Mouse (Mus musculus): Measurements from ENCODE around the gene Wt1.

The Wt1 gene

GRCm38 (mm10) chr2:105126279-105126678, at the start of gene Wt1:
TSS of gene Wt1 (plus strand) at chr2:105126529.
- CTCF ChIA-PET: no interaction called here

- CTCF ChIA-PET: no interaction called here
Observed at GRCm38 (mm10) chr2:105077151-105077550, 49.2 kb upstream of the Wt1 start.

- CTCF ChIA-PET: no interaction called here
Observed at GRCm38 (mm10) chr2:105082256-105082790, 44.0 kb upstream of the Wt1 start.

GRCm38 (mm10) chr2:105084035-105084434, 42.3 kb upstream of the Wt1 start:
- CTCF ChIA-PET: no interaction called here

GRCm38 (mm10) chr2:105086081-105086480, 40.2 kb upstream of the Wt1 start:
- CTCF ChIA-PET: interaction anchor here (0.6 kb wide), 1 partner anchor 361 kb away, joined by 4 read pairs; no protein-coding TSS in a partner anchor

- CTCF ChIA-PET: no interaction called here
Observed at GRCm38 (mm10) chr2:105088005-105088404, 38.3 kb upstream of the Wt1 start.

- CTCF ChIA-PET: no interaction called here
Observed at GRCm38 (mm10) chr2:105089083-105089482, 37.2 kb upstream of the Wt1 start.

- CTCF ChIA-PET: no interaction called here
Observed at GRCm38 (mm10) chr2:105089581-105090508, 36.5 kb upstream of the Wt1 start.

- CTCF ChIA-PET: no interaction called here
Observed at GRCm38 (mm10) chr2:105090991-105091390, 35.3 kb upstream of the Wt1 start.

GRCm38 (mm10) chr2:105091718-105092117, 34.6 kb upstream of the Wt1 start, which contains the start of gene Gm11060:
TSS of gene Gm11060 (plus strand) at chr2:105092018.
- CTCF ChIA-PET: no interaction called here

GRCm38 (mm10) chr2:105097294-105097953, 28.9 kb upstream of the Wt1 start:
- CTCF ChIA-PET: no interaction called here

- CTCF ChIA-PET: no interaction called here
Observed at GRCm38 (mm10) chr2:105099410-105099809, 26.9 kb upstream of the Wt1 start.

GRCm38 (mm10) chr2:105100541-105100940, 25.8 kb upstream of the Wt1 start:
- CTCF ChIA-PET: no interaction called here

GRCm38 (mm10) chr2:105108703-105109158, 17.6 kb upstream of the Wt1 start:
- CTCF ChIA-PET: no interaction called here

GRCm38 (mm10) chr2:105114074-105114473, 12.3 kb upstream of the Wt1 start:
- CTCF ChIA-PET: interaction anchor here (0.6 kb wide), 2 partner anchors 224 to 633 kb away, joined by 3 read pairs; no protein-coding TSS in a partner anchor

- CTCF ChIA-PET: no interaction called here
Observed at GRCm38 (mm10) chr2:105117669-105118068, 8.7 kb upstream of the Wt1 start.

GRCm38 (mm10) chr2:105122216-105122615, 4.1 kb upstream of the Wt1 start:
- CTCF ChIA-PET: no interaction called here

GRCm38 (mm10) chr2:105122886-105123285, 3.4 kb upstream of the Wt1 start:
- CTCF ChIA-PET: no interaction called here

- CTCF ChIA-PET: no interaction called here
Observed at GRCm38 (mm10) chr2:105123431-105123830, 2.9 kb upstream of the Wt1 start.

GRCm38 (mm10) chr2:105123881-105124280, 2.4 kb upstream of the Wt1 start:
- CTCF ChIA-PET: no interaction called here

- CTCF ChIA-PET: no interaction called here
Observed at GRCm38 (mm10) chr2:105124391-105124790, 1.9 kb upstream of the Wt1 start.

GRCm38 (mm10) chr2:105125205-105125604, 1.1 kb upstream of the Wt1 start:
- CTCF ChIA-PET: no interaction called here

GRCm38 (mm10) chr2:105125641-105126040, 688 bp upstream of the Wt1 start:
- CTCF ChIA-PET: no interaction called here

All from spleen, embryonic (tissue).